Mouse (Mus musculus): ENCODE measurements around the gene Vamp4.
"Not testable (repeated sequence)": the region's sequence is repeated elsewhere in the genome, so short reads cannot be mapped to it uniquely, and the experiment has no call there.

Vamp4 gene

GRCm38 (mm10) chr1:162588606-162589005, 18.3 kb downstream of the Vamp4 start:
- no peak for DNase-seq (ENCODE audit: extremely low read depth, low read depth, low spot score)

- DNase-seq (ENCODE audit: extremely low read depth, low read depth, low spot score) = no peak
Measured at GRCm38 (mm10) chr1:162589443-162589842, 19.1 kb downstream of the Vamp4 start.

GRCm38 (mm10) chr1:162590415-162590997, 20.2 kb downstream of the Vamp4 start:
- no peak for DNase-seq (ENCODE audit: extremely low read depth, low read depth, low spot score)

GRCm38 (mm10) chr1:162597379-162598102, 27.2 kb downstream of the Vamp4 start:
- no peak for DNase-seq (ENCODE audit: extremely low read depth, low read depth, low spot score)

- no peak for DNase-seq (ENCODE audit: extremely low read depth, low read depth, low spot score)
Measured at GRCm38 (mm10) chr1:162599617-162600016, 29.3 kb downstream of the Vamp4 start.

- DNase-seq (ENCODE audit: extremely low read depth, low read depth, low spot score) = no peak
Measured at GRCm38 (mm10) chr1:162601288-162601687, 31.0 kb downstream of the Vamp4 start.

GRCm38 (mm10) chr1:162608127-162608526, 37.8 kb downstream of the Vamp4 start:
- DNase-seq (ENCODE audit: extremely low read depth, low read depth, low spot score) = no peak

GRCm38 (mm10) chr1:162609633-162610250, 39.4 kb downstream of the Vamp4 start:
- DNase-seq (ENCODE audit: extremely low read depth, low read depth, low spot score) = no peak

- DNase-seq (ENCODE audit: extremely low read depth, low read depth, low spot score) = no peak
Measured at GRCm38 (mm10) chr1:162611191-162611590, 40.9 kb downstream of the Vamp4 start.

- DNase-seq (ENCODE audit: extremely low read depth, low read depth, low spot score) = no peak
Measured at GRCm38 (mm10) chr1:162615511-162615910, 45.2 kb downstream of the Vamp4 start.

GRCm38 (mm10) chr1:162620487-162620886, 50.2 kb downstream of the Vamp4 start:
- DNase-seq (ENCODE audit: extremely low read depth, low read depth, low spot score) = no peak

GRCm38 (mm10) chr1:162623895-162624294, 53.6 kb downstream of the Vamp4 start:
- DNase-seq (ENCODE audit: extremely low read depth, low read depth, low spot score) = no peak

GRCm38 (mm10) chr1:162625229-162625628, 54.9 kb downstream of the Vamp4 start:
- DNase-seq (ENCODE audit: extremely low read depth, low read depth, low spot score) = no peak

GRCm38 (mm10) chr1:162627821-162628220, 57.5 kb downstream of the Vamp4 start:
- DNase-seq (ENCODE audit: extremely low read depth, low read depth, low spot score) = not testable (repeated sequence)

- not testable (repeated sequence) for DNase-seq (ENCODE audit: extremely low read depth, low read depth, low spot score)
Measured at GRCm38 (mm10) chr1:162628326-162628725, 58.0 kb downstream of the Vamp4 start.

GRCm38 (mm10) chr1:162635291-162635931, 65.1 kb downstream of the Vamp4 start:
- not testable (repeated sequence) for DNase-seq (ENCODE audit: extremely low read depth, low read depth, low spot score)

- DNase-seq (ENCODE audit: extremely low read depth, low read depth, low spot score) = no peak
Measured at GRCm38 (mm10) chr1:162636516-162636915, 66.2 kb downstream of the Vamp4 start.

GRCm38 (mm10) chr1:162638535-162638934, 68.2 kb downstream of the Vamp4 start:
- DNase-seq (ENCODE audit: extremely low read depth, low read depth, low spot score) = no peak

- no peak for DNase-seq (ENCODE audit: extremely low read depth, low read depth, low spot score)
Measured at GRCm38 (mm10) chr1:162639051-162639750, 68.9 kb downstream of the Vamp4 start, which contains the start of gene Myoc. Myoc (plus strand) TSS chr1:162639155.

- DNase-seq (ENCODE audit: extremely low read depth, low read depth, low spot score) = no peak
Measured at GRCm38 (mm10) chr1:162639861-162640260, 69.5 kb downstream of the Vamp4 start.

GRCm38 (mm10) chr1:162642591-162642990, 72.3 kb downstream of the Vamp4 start:
- DNase-seq (ENCODE audit: extremely low read depth, low read depth, low spot score) = no peak
